Mouse (Mus musculus): ENCODE data around the gene Lipe. TPM values are rescaled to one million over a fixed set of nuclear protein-coding genes. Genes with fewer than 3 reads are reported as not detected.

The Lipe gene
- total RNA-seq, 1 experiment = 3.8 TPM

DNA sequence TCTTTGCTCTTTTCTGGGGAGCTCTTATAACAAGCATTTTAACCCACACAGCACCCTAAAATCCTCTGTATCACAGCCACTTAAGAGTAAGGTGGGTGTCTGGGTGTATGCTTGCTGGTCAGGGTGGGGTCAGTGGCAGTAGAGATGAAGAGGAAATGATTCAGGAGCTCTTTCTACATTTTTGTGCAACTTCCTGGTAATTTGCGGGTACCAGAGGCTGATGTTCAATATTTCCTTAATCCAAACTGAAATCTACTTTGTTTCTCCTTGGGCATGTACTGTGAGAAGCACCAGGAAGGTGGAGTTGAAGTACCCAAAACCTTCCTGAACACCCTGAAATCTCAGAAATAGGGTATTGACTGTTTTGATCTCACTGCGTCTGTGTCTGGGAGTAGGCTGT lies 38.2 kb upstream of the Lipe start:
- peaks cover 42% of the 10 kb centered on the region in 2 experiments for H3K4me1 ChIP-seq (ENCODE audit: control insufficient read depth in 2 of 2, insufficient read depth in 2 of 2, low read length in 2 of 2, poor library complexity in 1 of 2)
- peak overlapping the region; percentile 40; the same call in 1 of the 2 replicates for H3K9ac ChIP-seq (ENCODE audit: insufficient read depth, low read depth, low read length, poor library complexity, severe bottlenecking)
- no peak overlapping the region for H3K4me3 ChIP-seq (ENCODE audit: insufficient read depth in 1 of 2, low read depth in 1 of 2, low read length in 2 of 2, poor library complexity in 1 of 2, severe bottlenecking in 1 of 2)
- no peaks in the 10 kb centered on the region for H3K9me3 ChIP-seq (ENCODE audit: control insufficient read depth, insufficient read depth, low read depth, low read length)
- TF ChIP-seq ZC3H11A (IDR thresholded peaks at IDR 0.05; ENCODE audit: borderline replicate concordance, low read depth, low read length) = no peak
- TF ChIP-seq CHD2 (IDR thresholded peaks at IDR 0.05; ENCODE audit: low read depth, low read length) = no peak
- TF ChIP-seq MAFK (IDR thresholded peaks at IDR 0.05; ENCODE audit: insufficient read depth, low read depth, low read length) = no peak
- TF ChIP-seq ZNF384 (IDR thresholded peaks at IDR 0.05; ENCODE audit: low read depth, low read length) = no peak
- TF ChIP-seq HCFC1 (IDR thresholded peaks at IDR 0.05; ENCODE audit: borderline replicate concordance, insufficient read depth, low read length) = no peak
- in situ Hi-C loops (cut with MboI; ENCODE audit: low sequenced_read_pairs in 2 of 2, unreplicated experiment in 2 of 2) = no loop called here
- peak overlapping the region; percentile 88; the same call in 1 of the 2 replicates for H3K27ac ChIP-seq (ENCODE audit: insufficient read depth, low read depth, low read length, poor library complexity, severe bottlenecking)
- DNase-seq (ENCODE audit: low read depth, low spot score) = no peak
- H3K36me3 ChIP-seq (ENCODE audit: control insufficient read depth, insufficient read depth, low read length, poor library complexity, severe bottlenecking) = no peaks in the 10 kb centered on the region

DNA sequence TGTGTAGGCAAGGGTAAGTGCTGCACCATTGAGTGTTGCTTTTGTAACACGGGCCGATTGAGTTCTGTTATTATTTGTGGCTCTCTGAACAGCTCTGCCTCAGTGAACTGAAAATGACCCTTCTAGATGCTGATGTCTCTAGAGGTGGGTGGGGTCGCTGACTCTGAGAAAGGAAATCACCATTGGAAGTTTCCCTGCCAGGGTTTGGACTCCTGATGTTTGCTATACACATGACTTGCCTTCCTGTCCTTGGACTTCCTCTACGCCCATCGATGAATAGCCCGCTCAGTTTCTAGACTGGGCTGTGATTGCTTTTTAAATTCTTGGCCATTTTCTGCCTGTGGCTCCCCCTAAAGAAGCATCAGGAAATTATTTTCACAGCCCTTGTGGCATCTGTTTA lies 37.7 kb upstream of the Lipe start:
- peak overlapping the region; percentile 88; the same call in 1 of the 2 replicates for H3K27ac ChIP-seq (ENCODE audit: insufficient read depth, low read depth, low read length, poor library complexity, severe bottlenecking)
- in situ Hi-C loops (cut with MboI; ENCODE audit: low sequenced_read_pairs in 2 of 2, unreplicated experiment in 2 of 2) = no loop called here
- DNase-seq (ENCODE audit: low read depth, low spot score) = no peak

DNA sequence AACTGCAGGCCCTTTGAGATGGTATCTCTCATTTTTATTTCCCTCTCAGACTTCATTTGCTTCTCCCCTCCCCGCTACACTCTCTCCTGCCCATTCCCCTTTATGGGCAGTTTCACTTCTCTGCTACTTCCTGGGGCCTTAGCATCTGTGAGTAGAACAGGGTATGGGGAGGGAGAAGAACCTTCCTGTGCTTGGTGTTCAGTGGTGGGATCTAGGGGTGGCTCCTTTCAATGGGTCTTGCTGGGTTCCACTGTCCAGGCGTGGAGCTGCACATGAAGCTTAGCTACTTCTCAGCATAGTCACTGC lies 37.0 kb upstream of the Lipe start:
- H3K9me3 ChIP-seq (ENCODE audit: control insufficient read depth, insufficient read depth, low read depth, low read length) = no peaks in the 10 kb centered on the region
- no peak for DNase-seq (ENCODE audit: low read depth, low spot score)
- no peak overlapping the region for H3K4me3 ChIP-seq (ENCODE audit: insufficient read depth in 1 of 2, low read depth in 1 of 2, low read length in 2 of 2, poor library complexity in 1 of 2, severe bottlenecking in 1 of 2)
- no peak overlapping the region; the same call in 1 of the 2 replicates for H3K9ac ChIP-seq (ENCODE audit: insufficient read depth, low read depth, low read length, poor library complexity, severe bottlenecking)
- in situ Hi-C loops (cut with MboI; ENCODE audit: low sequenced_read_pairs in 2 of 2, unreplicated experiment in 2 of 2) = no loop called here
- H3K36me3 ChIP-seq (ENCODE audit: control insufficient read depth, insufficient read depth, low read length, poor library complexity, severe bottlenecking) = no peaks in the 10 kb centered on the region
- H3K27ac ChIP-seq (ENCODE audit: insufficient read depth, low read depth, low read length, poor library complexity, severe bottlenecking) = peak overlapping the region; percentile 98; the same call in 1 of the 2 replicates
- peaks cover 45 to 49% of the 10 kb centered on the region in 2 experiments for H3K4me1 ChIP-seq (ENCODE audit: control insufficient read depth in 2 of 2, insufficient read depth in 2 of 2, low read length in 2 of 2, poor library complexity in 1 of 2)
- TF ChIP-seq HCFC1 (IDR thresholded peaks at IDR 0.05; ENCODE audit: borderline replicate concordance, insufficient read depth, low read length) = no peak

More for the DNA sequence above, 37.7 kb upstream of the Lipe start:
- peak overlapping the region; percentile 40; the same call in 1 of the 2 replicates for H3K9ac ChIP-seq (ENCODE audit: insufficient read depth, low read depth, low read length, poor library complexity, severe bottlenecking)
- H3K4me3 ChIP-seq (ENCODE audit: insufficient read depth in 1 of 2, low read depth in 1 of 2, low read length in 2 of 2, poor library complexity in 1 of 2, severe bottlenecking in 1 of 2) = no peak overlapping the region
- H3K36me3 ChIP-seq (ENCODE audit: control insufficient read depth, insufficient read depth, low read length, poor library complexity, severe bottlenecking) = no peaks in the 10 kb centered on the region
- H3K4me1 ChIP-seq (ENCODE audit: control insufficient read depth in 2 of 2, insufficient read depth in 2 of 2, low read length in 2 of 2, poor library complexity in 1 of 2) = peaks cover 45 to 46% of the 10 kb centered on the region in 2 experiments
- H3K9me3 ChIP-seq (ENCODE audit: control insufficient read depth, insufficient read depth, low read depth, low read length) = no peaks in the 10 kb centered on the region
- TF ChIP-seq ZC3H11A (IDR thresholded peaks at IDR 0.05; ENCODE audit: borderline replicate concordance, low read depth, low read length) (no peak), HCFC1 (IDR thresholded peaks at IDR 0.05; ENCODE audit: borderline replicate concordance, insufficient read depth, low read length) (no peak), ZNF384 (IDR thresholded peaks at IDR 0.05; ENCODE audit: low read depth, low read length) (no peak), CHD2 (IDR thresholded peaks at IDR 0.05; ENCODE audit: low read depth, low read length) (0 out of 2 replicates have a peak, but pooled peaks have one; percentile 0), MAFK (IDR thresholded peaks at IDR 0.05; ENCODE audit: insufficient read depth, low read depth, low read length) (no peak)

DNA sequence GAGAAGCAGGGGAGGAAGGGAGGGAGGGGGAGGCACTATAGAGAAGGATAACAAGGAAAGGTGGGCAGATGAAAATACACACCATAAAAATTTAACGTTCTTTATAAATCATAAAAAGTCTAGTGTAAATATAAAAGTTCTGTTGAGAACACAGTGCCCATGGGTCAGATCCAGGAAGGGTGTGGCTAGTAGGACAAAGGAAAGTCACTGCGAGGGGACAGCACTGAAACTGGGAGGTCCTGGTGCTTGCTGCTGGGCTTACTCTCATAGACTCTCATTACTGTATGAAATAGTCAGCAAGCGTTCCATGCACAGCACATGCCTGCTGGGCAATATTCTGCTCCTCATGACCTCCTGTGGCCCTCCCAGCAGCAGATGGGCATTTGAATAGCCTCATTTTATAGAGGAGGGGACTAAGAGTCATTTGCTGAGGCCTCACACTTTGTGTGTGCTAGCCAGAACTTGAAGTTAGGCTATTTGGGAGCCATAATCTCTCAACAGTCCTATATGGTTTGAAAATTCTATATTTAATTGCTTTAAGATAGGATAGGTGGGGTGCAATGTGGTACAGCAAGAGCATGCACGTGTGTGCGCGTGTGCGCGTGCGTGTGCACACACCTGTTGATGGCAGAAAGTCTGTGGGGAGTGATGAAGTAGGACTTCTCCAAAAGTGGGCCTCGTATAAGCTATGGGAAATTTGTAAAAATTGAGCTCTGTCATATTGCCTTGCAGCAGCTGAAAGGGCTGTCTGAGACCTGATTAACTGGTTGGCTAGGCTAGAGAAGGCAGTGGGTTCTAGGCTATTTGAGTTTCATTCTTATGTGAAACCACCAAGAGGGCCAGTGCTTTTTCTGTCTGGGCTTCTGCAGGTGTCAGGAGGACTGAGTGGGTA lies 36.4 kb upstream of the Lipe start:
- no peak overlapping the region for H3K4me3 ChIP-seq (ENCODE audit: insufficient read depth in 1 of 2, low read depth in 1 of 2, low read length in 2 of 2, poor library complexity in 1 of 2, severe bottlenecking in 1 of 2)
- in situ Hi-C loops (cut with MboI; ENCODE audit: low sequenced_read_pairs in 2 of 2, unreplicated experiment in 2 of 2) = no loop called here
- H3K27ac ChIP-seq (ENCODE audit: insufficient read depth, low read depth, low read length, poor library complexity, severe bottlenecking) = peak overlapping the region; percentile 98; the same call in 1 of the 2 replicates

More for the DNA sequence above, 36.4 kb upstream of the Lipe start:
- Histone ChIP-seq H3K4me1 (ENCODE audit: control insufficient read depth in 2 of 2, insufficient read depth in 2 of 2, low read length in 2 of 2, poor library complexity in 1 of 2) (peaks cover 48 to 52% of the 10 kb centered on the region in 2 experiments), H3K9me3 (ENCODE audit: control insufficient read depth, insufficient read depth, low read depth, low read length) (no peaks in the 10 kb centered on the region), H3K36me3 (ENCODE audit: control insufficient read depth, insufficient read depth, low read length, poor library complexity, severe bottlenecking) (no peaks in the 10 kb centered on the region), H3K9ac (ENCODE audit: insufficient read depth, low read depth, low read length, poor library complexity, severe bottlenecking) (peak overlapping the region; percentile 30; the same call in 1 of the 2 replicates)
- no peak for TF ChIP-seq MAFK (IDR thresholded peaks at IDR 0.05; ENCODE audit: insufficient read depth, low read depth, low read length)
- TF ChIP-seq ZNF384 (IDR thresholded peaks at IDR 0.05; ENCODE audit: low read depth, low read length) = no peak
- TF ChIP-seq CHD2 (IDR thresholded peaks at IDR 0.05; ENCODE audit: low read depth, low read length) = no peak
- TF ChIP-seq HCFC1 (IDR thresholded peaks at IDR 0.05; ENCODE audit: borderline replicate concordance, insufficient read depth, low read length) = no peak
- TF ChIP-seq ZC3H11A (IDR thresholded peaks at IDR 0.05; ENCODE audit: borderline replicate concordance, low read depth, low read length) = no peak
- no peak for DNase-seq (ENCODE audit: low read depth, low spot score)

Measured in ES-E14 (cell line).